Mouse (Mus musculus): ENCODE measurements around the gene Ugt3a1.
"Not testable (repeated sequence)": the region's sequence is repeated elsewhere in the genome, so short reads cannot be mapped to it uniquely, and the experiment has no call there.

Gene Ugt3a1

GRCm38 (mm10) chr15:9276838-9277295 lies at the start of gene Ugt3a1:
TSS of gene Ugt3a1 (plus strand) at chr15:9276888.
- no peak for DNase-seq (ENCODE audit: low spot score)

GRCm38 (mm10) chr15:9230917-9231316 lies 45.8 kb upstream of the Ugt3a1 start:
- DNase-seq (ENCODE audit: low spot score), result not testable (repeated sequence)

GRCm38 (mm10) chr15:9246345-9246744 lies 30.3 kb upstream of the Ugt3a1 start:
- DNase-seq (ENCODE audit: low spot score), result no peak

GRCm38 (mm10) chr15:9252891-9253290 lies 23.8 kb upstream of the Ugt3a1 start:
- no peak for DNase-seq (ENCODE audit: low spot score)

- DNase-seq (ENCODE audit: low spot score), result no peak
Measured at GRCm38 (mm10) chr15:9260621-9261020, 16.1 kb upstream of the Ugt3a1 start.

GRCm38 (mm10) chr15:9271876-9272275 lies 4.8 kb upstream of the Ugt3a1 start:
- DNase-seq (ENCODE audit: low spot score), result no peak

DNA sequence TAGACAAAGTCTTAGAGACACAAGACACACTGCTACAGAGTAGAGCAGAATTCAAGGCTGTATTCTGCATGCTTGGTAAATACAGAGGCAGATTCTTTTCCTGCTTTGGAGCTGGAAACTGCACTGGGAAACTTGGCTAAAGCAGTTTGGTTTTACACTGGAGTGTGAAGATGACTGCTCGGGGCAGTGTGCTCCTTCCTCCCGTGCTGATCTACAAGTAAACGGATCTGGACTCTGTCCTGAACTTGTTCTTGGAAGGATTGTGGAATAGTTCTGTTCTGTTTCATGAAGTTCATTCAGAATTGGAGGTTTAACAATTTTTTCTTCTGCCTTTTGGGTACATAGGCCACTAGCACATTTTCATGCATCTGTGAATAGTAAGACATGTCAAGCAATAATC lies 2.3 kb downstream of the Ugt3a1 start:
- no peak for DNase-seq (ENCODE audit: low spot score)

- DNase-seq (ENCODE audit: low spot score), result no peak
Measured at GRCm38 (mm10) chr15:9279596-9279995, 2.9 kb downstream of the Ugt3a1 start.

DNA sequence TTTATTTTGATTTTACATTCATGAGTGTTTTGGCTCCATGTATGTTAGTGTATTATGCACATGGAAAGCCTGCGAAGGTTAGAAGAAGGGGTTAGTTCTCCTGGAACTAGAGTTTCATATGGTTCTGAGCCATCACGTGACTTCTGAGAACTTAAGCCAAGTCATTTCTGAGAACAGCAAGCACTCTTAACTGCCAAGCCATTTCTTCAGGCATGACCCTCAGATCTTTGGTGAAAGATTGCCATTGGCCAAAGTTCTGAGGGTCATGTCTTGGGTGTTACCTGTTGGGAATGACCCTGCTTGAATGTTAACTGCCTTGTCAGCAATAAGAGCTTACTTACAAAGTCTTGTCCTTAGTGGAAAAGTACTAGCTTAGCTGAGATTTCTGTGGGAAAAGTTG lies 6.5 kb downstream of the Ugt3a1 start:
- no peak for DNase-seq (ENCODE audit: low spot score)

DNA sequence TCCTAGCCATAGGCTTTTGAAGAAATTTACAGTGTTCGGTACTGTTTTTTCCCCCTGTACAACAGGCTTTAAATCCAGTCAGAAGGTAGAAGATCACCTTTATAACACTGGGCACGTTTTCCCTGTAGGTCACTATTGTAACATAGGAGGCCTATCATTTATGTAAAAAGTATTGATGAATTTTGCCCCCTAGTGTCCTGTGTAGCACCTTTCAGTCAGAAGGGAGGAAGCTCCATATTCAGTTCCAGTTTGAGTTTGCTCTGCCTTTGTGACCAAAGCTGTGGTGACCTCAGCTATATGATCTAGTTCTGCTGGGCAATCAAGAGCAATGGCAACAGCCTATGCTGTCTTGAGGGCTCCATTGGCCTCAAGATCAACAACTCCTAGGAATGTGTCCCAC lies 13.0 kb downstream of the Ugt3a1 start:
- DNase-seq (ENCODE audit: low spot score), result no peak

GRCm38 (mm10) chr15:9305978-9306692 lies 29.4 kb downstream of the Ugt3a1 start:
- DNase-seq (ENCODE audit: low spot score), result no peak

- no peak for DNase-seq (ENCODE audit: low spot score)
Measured at GRCm38 (mm10) chr15:9334596-9334995, 57.9 kb downstream of the Ugt3a1 start.

DNA sequence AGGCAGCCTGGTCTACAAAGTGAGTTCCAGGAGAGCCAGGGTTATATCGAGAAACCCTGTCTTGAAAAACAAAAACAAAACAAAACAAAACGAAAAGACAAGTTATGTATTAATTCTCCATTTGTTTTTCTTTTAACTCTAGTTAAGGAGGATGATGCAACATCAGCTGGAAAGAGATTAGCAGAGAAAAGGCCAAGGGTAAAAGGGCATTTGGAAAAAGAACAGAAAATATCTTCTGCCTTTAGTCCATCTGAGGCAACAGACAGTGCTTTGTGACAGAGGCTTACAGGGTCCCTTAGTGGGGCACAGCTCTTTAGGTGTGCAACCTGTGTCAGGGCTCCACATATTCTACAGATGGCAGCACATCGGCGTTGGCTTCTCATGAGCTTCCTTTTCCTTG lies 58.7 kb downstream of the Ugt3a1 start, which contains the start of gene Ugt3a2:
Gene Ugt3a2 (plus strand): TSS at position 210 of the 400 bp plus-strand sequence.
- DNase-seq (ENCODE audit: low spot score), result no peak

DNA sequence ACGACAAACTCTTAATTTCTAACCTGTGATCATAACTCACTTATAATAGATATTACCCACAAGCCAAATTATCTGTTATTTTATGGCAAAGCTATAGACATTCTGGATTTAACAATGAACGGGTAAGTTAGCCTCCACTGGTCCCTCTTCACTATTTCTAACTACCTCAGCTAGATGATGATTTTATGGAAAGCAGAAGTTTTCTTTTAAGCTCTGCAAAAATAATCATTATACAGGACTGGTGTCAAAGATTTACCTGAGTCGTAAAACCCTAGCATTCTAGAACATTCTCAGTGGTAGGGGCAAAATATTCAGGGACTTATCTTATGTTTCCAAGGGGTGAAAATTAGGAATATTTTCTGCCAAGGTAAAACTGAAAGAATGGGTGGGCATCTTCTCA lies 59.9 kb downstream of the Ugt3a1 start:
- DNase-seq (ENCODE audit: low spot score), result no peak

GRCm38 (mm10) chr15:9337021-9337420 lies 60.3 kb downstream of the Ugt3a1 start:
- DNase-seq (ENCODE audit: low spot score), result no peak

DNA sequence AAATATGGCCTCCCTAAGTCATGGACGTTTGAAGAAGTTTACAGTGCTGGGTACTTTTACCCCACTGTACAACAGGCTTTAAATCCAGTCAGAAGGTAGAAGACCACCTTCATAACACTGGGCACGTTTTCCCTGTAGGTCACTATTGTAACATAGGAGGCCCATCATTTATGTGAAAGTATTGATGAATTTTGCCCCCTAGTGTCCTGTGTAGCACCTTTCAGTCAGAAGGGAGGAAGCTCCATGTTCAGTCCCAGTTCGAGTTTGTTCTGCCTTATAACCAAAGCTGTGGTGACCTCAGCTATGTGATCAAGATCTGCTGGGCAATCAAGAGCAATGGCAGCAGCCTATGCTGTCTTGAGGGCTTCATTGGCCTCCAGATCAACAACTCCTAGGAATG lies 72.1 kb downstream of the Ugt3a1 start:
- DNase-seq (ENCODE audit: low spot score), result no peak

GRCm38 (mm10) chr15:9362801-9363200 lies 86.1 kb downstream of the Ugt3a1 start:
- DNase-seq (ENCODE audit: low spot score), result no peak

All from ovary, postnatal 36 days (tissue).